Mouse (Mus musculus): ENCODE data around the gene Fam102b.

GRCm38 (mm10) chr3:109047707-109048283 lies 20.4 kb upstream of the Fam102b start:
- TF ChIP-seq CTCF (IDR thresholded peaks at IDR 0.05; ENCODE audit: control insufficient read depth, insufficient read depth, insufficient read length): no peak
- TF ChIP-seq MYOG (IDR thresholded peaks at IDR 0.05; ENCODE audit: control insufficient read depth, extremely low read depth, insufficient read length): no peak
- no peak for TF ChIP-seq CEBPB (IDR thresholded peaks at IDR 0.05; ENCODE audit: low read depth)
- TF ChIP-seq MAX (IDR thresholded peaks at IDR 0.05): no peak
- no peak for TF ChIP-seq FOSL1 (IDR thresholded peaks at IDR 0.05; ENCODE audit: insufficient read depth, low read length, poor library complexity, severe bottlenecking)
